Mouse (Mus musculus) hindbrain, embryonic 11.5 days (tissue): ENCODE results near the gene Agpat4. TPM values are rescaled to one million over a fixed set of nuclear protein-coding genes. Genes with fewer than 3 reads are reported as not detected.

ENCODE experiments used
- ATAC-seq: fragments of 200-750 bp; cut with Nextera tagmentation; 2 replicates; pipeline ENCODE4 v1.8.0; 2017; ENCODE audit warnings: mild to moderate bottlenecking, moderate TSS enrichment, moderate library complexity; ENCODE audit not compliant: low FRiP score
- DNase-seq: peaks from one replicate; pipeline ENCODE4 v3.0.0-alpha.2; 2015; ENCODE audit warnings: low spot score
- H3K27ac ChIP-seq: fragments of 300-500 bp; sonication (generic); 2 replicates; pipeline ENCODE4 v1.5.1; 2014; ENCODE audit warnings: mild to moderate bottlenecking, low read depth, low read length
- H3K27me3 ChIP-seq: fragments of 300-500 bp; sonication (generic); 2 replicates; pipeline ENCODE4 v1.6.1; 2014; ENCODE audit warnings: mild to moderate bottlenecking, low read length, moderate library complexity, mixed read lengths; ENCODE audit not compliant: control insufficient read depth, insufficient read depth
- H3K36me3 ChIP-seq: fragments of 300-500 bp; sonication (generic); 2 replicates; pipeline ENCODE4 v1.6.1; 2014; ENCODE audit warnings: mild to moderate bottlenecking, low read length, moderate library complexity, mixed read lengths; ENCODE audit not compliant: control insufficient read depth, insufficient read depth
- H3K4me1 ChIP-seq: fragments of 300-500 bp; sonication (generic); replicated peaks from 2 replicates; pipeline ENCODE4 v1.6.1; 2014; ENCODE audit warnings: low read length, mixed read lengths; ENCODE audit not compliant: control insufficient read depth, insufficient read depth
- H3K4me2 ChIP-seq: fragments of 300-500 bp; sonication (generic); replicated peaks from 2 replicates; pipeline ENCODE4 v1.6.1; 2014; ENCODE audit warnings: mild to moderate bottlenecking, low read depth, low read length
- H3K4me3 ChIP-seq: fragments of 300-500 bp; sonication (generic); 2 replicates; pipeline ENCODE4 v1.5.1; 2014; ENCODE audit warnings: low read depth, low read length
- H3K9ac ChIP-seq: fragments of 300-500 bp; sonication (generic); 2 replicates; pipeline ENCODE4 v1.6.1; 2014; ENCODE audit warnings: low read depth, low read length
- H3K9me3 ChIP-seq: fragments of 300-500 bp; sonication (generic); 2 replicates; pipeline ENCODE4 v1.6.1; 2016; ENCODE audit warnings: low read length; ENCODE audit not compliant: control insufficient read depth
- WGBS: fragments of 180-500 bp; shearing (Covaris S2); extraction: QIAGEN DNeasy Blood & Tissue Kit; methylation state at CpG from one replicate; pipeline ENCODE4 v1.1.7; 2014; 5-methylcytosine and 5-hydroxymethylcytosine counted together
- polyA plus RNA-seq: library from polyadenylated mRNA; unstranded; fragments of >200 nt; fragmentation: Nextera tagmentation; extraction: Ambion mirVana; gene quantifications from 2 replicates; pipeline ENCODE4 v1.2.1, GENCODE M21; 2014

Gene Agpat4
- polyA plus RNA-seq, 1 experiment from 2014 or later, result 28.5 TPM

GRCm38 (mm10) chr17:12249783-12250504 lies 131.4 kb downstream of the Agpat4 start:
- WGBS, result 97% methylated on average over 19 of the region's 19 CpGs
- H3K36me3 ChIP-seq, result peaks cover 23% of the 10 kb centered on the region
- no peak overlapping the region for H3K27ac ChIP-seq
- H3K4me3 ChIP-seq, result no peak overlapping the region
- DNase-seq (no peak), ATAC-seq (no peak)
- no peaks in the 10 kb centered on the region for H3K4me1 ChIP-seq
- H3K4me2 ChIP-seq, result no peak overlapping the region
- H3K9ac ChIP-seq, result no peak overlapping the region
- H3K9me3 ChIP-seq, result no peaks in the 10 kb centered on the region
- H3K27me3 ChIP-seq, result no peaks in the 10 kb centered on the region

- Histone ChIP-seq H3K4me3 (no peak overlapping the region), H3K27me3 (no peaks in the 10 kb centered on the region), H3K9ac (no peak overlapping the region), H3K9me3 (no peaks in the 10 kb centered on the region), H3K36me3 (peaks cover 26% of the 10 kb centered on the region), H3K4me2 (no peak overlapping the region), H3K27ac (no peak overlapping the region), H3K4me1 (no peaks in the 10 kb centered on the region)
- WGBS, result 96% methylated on average over 9 of the region's 9 CpGs
- no peak for DNase-seq
- no peak for ATAC-seq
Measured at GRCm38 (mm10) chr17:12250581-12250980, 132.1 kb downstream of the Agpat4 start.

DNA sequence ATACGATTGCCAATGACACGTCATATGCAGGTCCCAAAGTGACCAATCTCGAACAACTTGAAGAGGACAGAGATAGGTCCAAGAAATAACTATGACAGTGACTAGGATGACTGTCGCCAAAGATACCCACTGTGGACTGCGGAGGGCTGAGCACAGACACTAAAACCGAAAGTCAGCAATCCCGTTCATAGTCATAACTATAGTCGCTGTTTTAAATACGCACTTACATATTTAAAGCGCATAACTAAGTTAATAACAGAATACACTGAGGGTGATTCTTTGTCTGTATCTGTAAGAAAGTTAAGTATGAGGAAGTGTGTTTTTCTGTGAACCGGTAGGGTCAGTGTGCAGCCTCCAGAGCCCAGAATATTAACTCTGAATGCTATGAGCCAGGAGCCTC lies 137.6 kb downstream of the Agpat4 start:
- Histone ChIP-seq H3K4me2 (no peak overlapping the region), H3K4me1 (no peaks in the 10 kb centered on the region), H3K4me3 (no peak overlapping the region), H3K9me3 (no peaks in the 10 kb centered on the region), H3K27ac (no peak overlapping the region), H3K27me3 (no peaks in the 10 kb centered on the region), H3K9ac (no peak overlapping the region), H3K36me3 (peaks cover 27% of the 10 kb centered on the region)
- no peak for DNase-seq
- WGBS, result 97% methylated on average over 11 of the region's 11 CpGs
- no peak for ATAC-seq

DNA sequence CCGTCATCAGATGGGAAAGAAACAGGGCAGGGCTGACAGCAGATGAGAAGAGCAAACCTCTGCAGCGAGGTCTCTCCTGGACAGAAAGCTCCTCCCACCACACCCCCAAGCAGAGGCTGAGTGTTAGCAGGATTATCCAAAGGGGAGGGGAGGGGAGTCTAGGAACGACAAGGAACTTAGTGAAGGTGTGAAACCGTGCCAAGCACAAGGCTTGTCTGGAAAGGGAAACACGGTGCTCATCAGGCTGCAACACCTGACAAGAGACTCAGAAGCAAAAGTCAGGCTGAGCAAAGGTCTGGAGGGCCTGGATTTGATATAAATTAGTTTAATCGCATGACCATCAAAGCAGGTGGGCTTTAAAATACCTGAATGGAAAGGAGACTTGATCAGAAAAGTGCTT lies 140.0 kb downstream of the Agpat4 start:
- no peak overlapping the region for H3K9ac ChIP-seq
- H3K4me2 ChIP-seq, result no peak overlapping the region
- H3K4me3 ChIP-seq, result no peak overlapping the region
- H3K27ac ChIP-seq, result no peak overlapping the region
- H3K27me3 ChIP-seq, result no peaks in the 10 kb centered on the region
- no peak for DNase-seq
- no peak for ATAC-seq
- H3K36me3 ChIP-seq, result peaks cover 21% of the 10 kb centered on the region; the same call in 1 of the 2 replicates
- no peaks in the 10 kb centered on the region for H3K4me1 ChIP-seq
- no peaks in the 10 kb centered on the region for H3K9me3 ChIP-seq
- WGBS, result 80% methylated on average over 6 of the region's 6 CpGs

GRCm38 (mm10) chr17:12259957-12260356 lies 141.5 kb downstream of the Agpat4 start:
- no peaks in the 10 kb centered on the region for H3K27me3 ChIP-seq
- WGBS, result 91% methylated on average over 8 of the region's 8 CpGs
- H3K4me2 ChIP-seq, result no peak overlapping the region
- H3K4me3 ChIP-seq, result no peak overlapping the region
- H3K9me3 ChIP-seq, result no peaks in the 10 kb centered on the region
- DNase-seq (no peak), ATAC-seq (no peak)
- H3K9ac ChIP-seq, result no peak overlapping the region
- no peak overlapping the region for H3K27ac ChIP-seq
- no peaks in the 10 kb centered on the region for H3K4me1 ChIP-seq
- H3K36me3 ChIP-seq, result peaks cover 10% of the 10 kb centered on the region; the same call in 1 of the 2 replicates

GRCm38 (mm10) chr17:12261376-12261775 lies 142.9 kb downstream of the Agpat4 start:
- no peaks in the 10 kb centered on the region for H3K4me1 ChIP-seq
- ATAC-seq, result no peak
- no peaks in the 10 kb centered on the region for H3K9me3 ChIP-seq
- 92% methylated on average over 7 of the region's 7 CpGs for WGBS
- no peak overlapping the region for H3K9ac ChIP-seq
- DNase-seq, result no peak
- H3K27ac ChIP-seq, result no peak overlapping the region
- no peak overlapping the region for H3K4me3 ChIP-seq
- no peaks in the 10 kb centered on the region for H3K27me3 ChIP-seq
- 0 out of 2 replicates have a peak, but pooled peaks cover 6% of the 10 kb centered on the region for H3K36me3 ChIP-seq
- no peak overlapping the region for H3K4me2 ChIP-seq

DNA sequence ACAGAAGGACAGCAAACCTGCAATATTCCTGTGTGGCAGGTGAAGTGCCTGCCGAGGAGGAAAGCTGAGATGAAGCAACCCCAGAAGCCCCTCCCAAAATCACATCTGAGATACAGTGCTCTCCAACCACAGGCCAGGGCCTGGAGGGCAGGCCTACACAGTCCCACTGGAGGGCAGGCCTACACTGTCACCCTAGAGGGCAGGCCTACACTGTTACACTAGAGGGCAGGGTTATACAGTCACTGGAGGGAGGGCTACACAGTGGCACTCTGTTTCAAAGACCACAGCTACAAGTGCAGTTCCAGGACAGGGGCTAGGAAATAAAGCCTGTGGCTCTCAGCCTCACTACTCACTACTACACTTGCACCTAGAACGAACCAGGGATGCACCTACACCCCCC lies 143.4 kb downstream of the Agpat4 start:
- Histone ChIP-seq H3K4me3 (no peak overlapping the region), H3K36me3 (0 out of 2 replicates have a peak, but pooled peaks cover 4% of the 10 kb centered on the region), H3K9me3 (no peaks in the 10 kb centered on the region), H3K9ac (no peak overlapping the region), H3K27ac (no peak overlapping the region), H3K4me2 (no peak overlapping the region), H3K27me3 (no peaks in the 10 kb centered on the region), H3K4me1 (no peaks in the 10 kb centered on the region)
- WGBS, result 76% methylated on average over 2 of the region's 2 CpGs
- ATAC-seq, result no peak
- no peak for DNase-seq

GRCm38 (mm10) chr17:12262851-12263250 lies 144.3 kb downstream of the Agpat4 start:
- DNase-seq (no peak), ATAC-seq (no peak)
- H3K9me3 ChIP-seq, result no peaks in the 10 kb centered on the region
- no peak overlapping the region for H3K9ac ChIP-seq
- 0 out of 2 replicates have a peak, but pooled peaks cover 4% of the 10 kb centered on the region for H3K36me3 ChIP-seq
- WGBS, result 95% methylated on average over 8 of the region's 8 CpGs
- H3K4me1 ChIP-seq, result no peaks in the 10 kb centered on the region
- H3K4me2 ChIP-seq, result no peak overlapping the region
- H3K27me3 ChIP-seq, result no peaks in the 10 kb centered on the region
- H3K4me3 ChIP-seq, result no peak overlapping the region
- no peak overlapping the region for H3K27ac ChIP-seq

GRCm38 (mm10) chr17:12263787-12264186 lies 145.3 kb downstream of the Agpat4 start:
- Histone ChIP-seq H3K9ac (no peak overlapping the region), H3K27me3 (no peaks in the 10 kb centered on the region), H3K4me1 (no peaks in the 10 kb centered on the region), H3K36me3 (0 out of 2 replicates have a peak, but pooled peaks cover 4% of the 10 kb centered on the region), H3K4me3 (no peak overlapping the region), H3K27ac (no peak overlapping the region), H3K9me3 (no peaks in the 10 kb centered on the region), H3K4me2 (no peak overlapping the region)
- ATAC-seq (no peak), DNase-seq (no peak)
- WGBS, result 79% methylated on average over 13 of the region's 13 CpGs
